8 mouse cellular contexts compared by ENCODE assay signal in the genomic region with DNA sequence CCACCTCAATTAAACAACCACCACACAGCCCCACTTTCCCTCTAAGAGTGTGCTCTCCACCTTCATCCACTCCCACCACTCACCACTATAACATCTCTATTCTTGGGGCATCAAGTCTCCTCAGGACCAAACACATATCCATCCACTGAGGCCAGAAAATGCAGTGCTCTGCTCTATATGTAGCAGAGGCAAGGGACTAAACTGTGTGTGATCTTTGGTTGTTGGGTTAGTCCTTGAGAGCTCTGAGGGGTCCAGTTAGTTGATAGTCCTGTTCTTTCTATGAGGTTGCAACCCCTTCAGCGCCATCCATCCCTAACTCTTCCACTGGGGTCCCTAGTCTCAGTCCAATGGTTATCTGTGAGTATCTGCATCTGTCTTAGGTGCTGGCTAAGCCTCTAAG. TPM values are rescaled to one million over a fixed set of nuclear protein-coding genes. Genes with fewer than 3 reads are reported as not detected.
DNase-seq lines count a peak whose midpoint lies in the region; ATAC-seq and TF ChIP-seq lines count a peak whose summit lies in the region.

No protein-coding gene starts in this region.

- H3K36me3 ChIP-seq in kidney, adult 2 months (ENCODE audit: control insufficient read depth, insufficient read depth, low read length) = no peaks in the 10 kb centered on the region
- H3K36me3 ChIP-seq in forebrain, embryonic 10.5 days (replicated peaks) = no peaks in the 10 kb centered on the region
- no peaks in the 10 kb centered on the region for H3K36me3 ChIP-seq in intestine, postnatal 0 days (ENCODE audit: control insufficient read depth, insufficient read depth)
- no peaks in the 10 kb centered on the region for H3K36me3 ChIP-seq in midbrain, embryonic 15.5 days (replicated peaks)

- H3K9me3 ChIP-seq in forebrain, embryonic 10.5 days = no peaks in the 10 kb centered on the region
- no peaks in the 10 kb centered on the region for H3K9me3 ChIP-seq in intestine, postnatal 0 days (ENCODE audit: control insufficient read depth)
- H3K9me3 ChIP-seq in midbrain, embryonic 15.5 days = no peaks in the 10 kb centered on the region

- no peaks in the 10 kb centered on the region for H3K27me3 ChIP-seq in kidney, adult 2 months (replicated peaks; ENCODE audit: control insufficient read depth, insufficient read depth, low read length)
- H3K27me3 ChIP-seq in forebrain, embryonic 10.5 days (ENCODE audit: poor library complexity, severe bottlenecking) = no peaks in the 10 kb centered on the region
- no peaks in the 10 kb centered on the region for H3K27me3 ChIP-seq in intestine, postnatal 0 days (replicated peaks; ENCODE audit: control insufficient read depth, insufficient read depth, low read length)
- no peaks in the 10 kb centered on the region for H3K27me3 ChIP-seq in midbrain, embryonic 15.5 days (replicated peaks)
- no peaks in the 10 kb centered on the region for H3K27me3 ChIP-seq in cerebellum, adult 2 months (ENCODE audit: control insufficient read depth, insufficient read depth, low read length)

- peak; percentile 6 for DNase-seq in kidney, adult 2 months
- no peak for DNase-seq in kidney, postnatal 4 days
- DNase-seq in NIH3T3 (ENCODE audit: low read depth) = peak; percentile 50
- DNase-seq in forebrain, embryonic 10.5 days (ENCODE audit: extremely low spot score, low spot score) = peak; percentile 15
- no peak for DNase-seq in cerebellum, adult 2 months
- no peak for DNase-seq in ovary, postnatal 36 days (ENCODE audit: low spot score)

- no peak for TF ChIP-seq POLR2A in kidney, adult 2 months (IDR thresholded peaks at IDR 0.05; ENCODE audit: low read depth, low read length)
- TF ChIP-seq POLR2A in cerebellum, adult 2 months (IDR thresholded peaks at IDR 0.05; ENCODE audit: borderline replicate concordance, insufficient read depth, low read length) = no peak

- H3K4me3 ChIP-seq in kidney, adult 2 months (ENCODE audit: insufficient read depth, low read depth, low read length) = no peak overlapping the region
- H3K4me3 ChIP-seq in forebrain, embryonic 10.5 days = no peak overlapping the region
- H3K4me3 ChIP-seq in intestine, postnatal 0 days (ENCODE audit: low read depth, low read length) = no peak overlapping the region
- H3K4me3 ChIP-seq in midbrain, embryonic 15.5 days = no peak overlapping the region
- no peak overlapping the region for H3K4me3 ChIP-seq in cerebellum, adult 2 months (replicated peaks; ENCODE audit: insufficient read depth, low read depth, low read length)

- 69% methylated on average over 1 of the region's 1 CpGs for WGBS in kidney, adult 2 months
- 71% methylated on average over 1 of the region's 1 CpGs for WGBS in forebrain, embryonic 10.5 days
- WGBS in intestine, postnatal 0 days = 57% methylated on average over 1 of the region's 1 CpGs
- 66% methylated on average over 1 of the region's 1 CpGs for WGBS in midbrain, embryonic 15.5 days
- WGBS in cerebellum, adult 2 months = 75% methylated on average over 1 of the region's 1 CpGs

- peak; percentile 53 for ATAC-seq in intestine, postnatal 0 days
- peak; percentile 75 for ATAC-seq in midbrain, embryonic 15.5 days (replicated peaks)

- H3K9ac ChIP-seq in intestine, postnatal 0 days (ENCODE audit: low read depth, low read length) = no peak overlapping the region
- H3K9ac ChIP-seq in midbrain, embryonic 15.5 days = no peak overlapping the region

- no peak overlapping the region for H3K27ac ChIP-seq in kidney, adult 2 months (ENCODE audit: insufficient read depth, low read depth, low read length)
- no peak overlapping the region for H3K27ac ChIP-seq in forebrain, embryonic 10.5 days
- no peak overlapping the region for H3K27ac ChIP-seq in intestine, postnatal 0 days (ENCODE audit: low read depth, low read length)
- no peak overlapping the region for H3K27ac ChIP-seq in midbrain, embryonic 15.5 days
- H3K27ac ChIP-seq in cerebellum, adult 2 months (ENCODE audit: insufficient read depth, low read length) = no peak overlapping the region

- no peak for TF ChIP-seq CTCF in kidney, adult 2 months (conservative IDR thresholded peaks at IDR 0.05; ENCODE audit: insufficient read depth, insufficient read length, low read depth, low read length)
- no peak for TF ChIP-seq CTCF in intestine, postnatal 0 days (IDR thresholded peaks at IDR 0.05; ENCODE audit: low read depth)
- TF ChIP-seq CTCF in cerebellum, adult 2 months (IDR thresholded peaks at IDR 0.05; ENCODE audit: borderline replicate concordance, insufficient read depth, low read depth, low read length) = no peak

- H3K4me2 ChIP-seq in intestine, postnatal 0 days (replicated peaks; ENCODE audit: low read depth) = no peak overlapping the region
- no peak overlapping the region for H3K4me2 ChIP-seq in midbrain, embryonic 15.5 days

- no peaks in the 10 kb centered on the region for H3K4me1 ChIP-seq in kidney, adult 2 months (ENCODE audit: control insufficient read depth, insufficient read depth, low read length)
- H3K4me1 ChIP-seq in forebrain, embryonic 10.5 days = no peaks in the 10 kb centered on the region
- H3K4me1 ChIP-seq in intestine, postnatal 0 days (replicated peaks; ENCODE audit: control insufficient read depth, insufficient read depth, low read length) = no peaks in the 10 kb centered on the region
- no peaks in the 10 kb centered on the region for H3K4me1 ChIP-seq in midbrain, embryonic 15.5 days
- no peaks in the 10 kb centered on the region for H3K4me1 ChIP-seq in cerebellum, adult 2 months (ENCODE audit: control insufficient read depth, insufficient read depth, low read length)

RNA-seq across cellular contexts. Expression of a gene that starts 0.7 kb away (rescaled TPM):
- not detected in 2 replicates for polyA plus RNA-seq in kidney, adult 2 months (2012; rRNA removed)
- polyA plus RNA-seq in forebrain, embryonic 10.5 days (2016; fragmentation: Nextera tagmentation; extraction: Ambion mirVana) = not detected in 2 replicates
- not detected in 2 replicates for polyA plus RNA-seq in intestine, postnatal 0 days (2015; fragmentation: Nextera tagmentation; extraction: Ambion mirVana)
- not detected in 2 replicates for polyA plus RNA-seq in midbrain, embryonic 15.5 days (2015; fragmentation: Nextera tagmentation; extraction: Ambion mirVana)
- polyA plus RNA-seq in cerebellum, adult 2 months (2012; rRNA removed) = not detected in 2 replicates

Comparison
In these comparisons a context has a peak if more than half of its experiments do, and no peak if none do; other contexts are left out.
1. DNase-seq: peak in kidney, adult 2 months (single experiment), NIH3T3 (single experiment) and forebrain, embryonic 10.5 days (single experiment); none in kidney, postnatal 4 days (0 of 2), cerebellum, adult 2 months (0 of 2) and ovary, postnatal 36 days (single experiment).